In the genomic region with DNA sequence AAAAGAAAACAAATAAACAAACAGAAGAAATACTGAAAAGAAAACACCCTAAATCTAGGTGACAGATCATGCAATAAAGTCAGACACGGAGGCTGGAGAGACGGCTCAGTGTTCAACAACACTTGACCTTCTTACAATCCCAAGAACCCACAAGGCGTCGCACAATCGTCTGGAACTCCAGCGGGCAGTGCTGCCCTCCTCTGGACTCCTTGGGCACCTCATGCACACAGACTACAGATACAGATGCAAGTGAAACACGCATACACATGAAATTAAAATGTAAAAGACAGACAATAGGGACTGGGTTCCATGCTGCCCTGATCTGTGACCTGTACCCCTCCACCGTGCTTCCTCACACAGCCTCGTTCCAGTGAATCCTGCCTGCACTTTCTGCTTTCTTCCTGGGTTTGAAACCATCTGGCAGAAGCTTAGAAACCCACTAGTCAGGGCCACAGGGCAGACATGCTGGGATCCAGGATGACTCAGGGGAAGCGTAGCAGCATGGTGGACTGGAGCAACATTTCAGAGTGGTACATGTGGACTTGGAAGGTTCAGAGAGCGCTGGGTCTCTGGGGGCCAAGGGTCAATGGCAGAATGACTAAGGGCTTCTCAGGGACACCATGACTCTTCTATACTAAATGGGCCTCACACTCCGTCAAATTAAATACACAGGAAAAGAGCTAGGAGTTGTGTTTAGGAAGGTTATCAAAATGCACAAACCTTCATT, we compare ENCODE assay signal across 23 mouse cellular contexts.
DNase-seq lines count a peak whose midpoint lies in the region; ATAC-seq and TF ChIP-seq lines count a peak whose summit lies in the region.
"Had no signal": no experiment of that assay in that cellular context is flagged by ENCODE, and none has a peak within 500 bp of the region (broad histone marks: within the 10 kb centered on the region; RNA-seq: fewer than 3 reads in every experiment).

No protein-coding gene starts in this region.

- ATAC-seq in kidney, embryonic 14.5 days (ENCODE audit: low FRiP score, low TSS enrichment), result peak; percentile 14; the same call in 1 of the 2 replicates
- no peak for ATAC-seq in lung, postnatal 0 days
- no peak for ATAC-seq in frontal cortex, adult (ENCODE audit: low TSS enrichment)
- ATAC-seq: intestine, embryonic 15.5 days; Patski had no signal

- 63% methylated on average over 12 of the region's 12 CpGs for WGBS in kidney, embryonic 14.5 days
- 83% methylated on average over 12 of the region's 12 CpGs for WGBS in lung, postnatal 0 days

- H3K27me3 ChIP-seq in kidney, embryonic 14.5 days (ENCODE audit: control insufficient read depth, insufficient read depth, low read length), result no peaks in the 10 kb centered on the region
- H3K27me3 ChIP-seq in lung, postnatal 0 days (replicated peaks; ENCODE audit: insufficient read depth, low read length), result no peaks in the 10 kb centered on the region
- H3K27me3 ChIP-seq: CH12.LX; forebrain, embryonic 12.5 days; hindbrain, embryonic 13.5 days; intestine, embryonic 15.5 days; limb, embryonic 13.5 days; liver, embryonic 15.5 days; neural tube, embryonic 13.5 days; Patski had no signal

- TF ChIP-seq EP300 in lung, postnatal 0 days (IDR thresholded peaks at IDR 0.05), result no peak

- peak; percentile 28 for TF ChIP-seq CTCF in lung, postnatal 0 days (IDR thresholded peaks at IDR 0.05)

- no peaks in the 10 kb centered on the region for H3K36me3 ChIP-seq in kidney, embryonic 14.5 days (ENCODE audit: control insufficient read depth, insufficient read depth, low read length)
- H3K36me3 ChIP-seq in lung, postnatal 0 days (ENCODE audit: insufficient read depth, low read length), result no peaks in the 10 kb centered on the region
- H3K36me3 ChIP-seq: forebrain, embryonic 12.5 days; intestine, embryonic 15.5 days; liver, embryonic 15.5 days had no signal

- DNase-seq in adrenal gland, adult (ENCODE audit: inconsistent age in 2 of 2, low spot score in 1 of 2), result peak; percentile 62 to 68
- DNase-seq in adrenal gland, postnatal 10 days, result no peak
- DNase-seq in kidney, adult 9 months, result no peak
- no peak for DNase-seq in lung, postnatal 0 days (ENCODE audit: low spot score)
- no peak for DNase-seq in lung, postnatal 36 days
- DNase-seq in yolk sac, embryonic 10.5 days (ENCODE audit: low spot score), result peak; percentile 16
- DNase-seq: cerebellum, postnatal 10 days; heart, postnatal 10 days; lung, postnatal 4 days; right cerebral cortex, postnatal 4 days; thymus, postnatal 4 days had no signal

- no peak overlapping the region for H3K9ac ChIP-seq in kidney, embryonic 14.5 days (ENCODE audit: low read depth, low read length)
- no peak overlapping the region for H3K9ac ChIP-seq in lung, postnatal 0 days (replicated peaks; ENCODE audit: low read depth)
- H3K9ac ChIP-seq: forebrain, embryonic 12.5 days; hindbrain, embryonic 13.5 days; intestine, embryonic 15.5 days; limb, embryonic 13.5 days; liver, embryonic 15.5 days; neural tube, embryonic 13.5 days had no signal

- no peak overlapping the region for H3K4me2 ChIP-seq in kidney, embryonic 14.5 days (replicated peaks; ENCODE audit: low read depth, low read length)
- H3K4me2 ChIP-seq in lung, postnatal 0 days (replicated peaks; ENCODE audit: low read depth, low read length), result no peak overlapping the region
- H3K4me2 ChIP-seq: forebrain, embryonic 12.5 days; hindbrain, embryonic 13.5 days; intestine, embryonic 15.5 days; limb, embryonic 13.5 days; liver, embryonic 15.5 days; neural tube, embryonic 13.5 days had no signal

- H3K27ac ChIP-seq in kidney, embryonic 14.5 days (ENCODE audit: low read depth, low read length), result no peak overlapping the region
- no peak overlapping the region for H3K27ac ChIP-seq in lung, postnatal 0 days (ENCODE audit: low read length)
- H3K27ac ChIP-seq: forebrain, embryonic 12.5 days; heart, embryonic 10.5 days; hindbrain, embryonic 13.5 days; intestine, embryonic 15.5 days; limb, embryonic 13.5 days; liver, embryonic 15.5 days; midbrain, embryonic 10.5 days; neural tube, embryonic 13.5 days had no signal

- H3K9me3 ChIP-seq in kidney, embryonic 14.5 days (ENCODE audit: control insufficient read depth, low read length), result no peaks in the 10 kb centered on the region
- no peaks in the 10 kb centered on the region for H3K9me3 ChIP-seq in lung, postnatal 0 days (ENCODE audit: low read length)
- H3K9me3 ChIP-seq: forebrain, embryonic 12.5 days; heart, embryonic 10.5 days; hindbrain, embryonic 13.5 days; intestine, embryonic 15.5 days; limb, embryonic 13.5 days; liver, embryonic 15.5 days; midbrain, embryonic 10.5 days; neural tube, embryonic 13.5 days had no signal

- H3K4me1 ChIP-seq in kidney, embryonic 14.5 days (ENCODE audit: control insufficient read depth, insufficient read depth, low read length), result peaks cover 5% of the 10 kb centered on the region; the same call in 1 of the 2 replicates
- no peaks in the 10 kb centered on the region for H3K4me1 ChIP-seq in lung, postnatal 0 days (ENCODE audit: insufficient read depth, low read depth, low read length)
- H3K4me1 ChIP-seq: intestine, embryonic 15.5 days; liver, embryonic 15.5 days had no signal

- no peak overlapping the region for H3K4me3 ChIP-seq in kidney, embryonic 14.5 days (ENCODE audit: low read length)
- no peak overlapping the region for H3K4me3 ChIP-seq in lung, postnatal 0 days (ENCODE audit: low read depth, low read length)
- H3K4me3 ChIP-seq: forebrain, embryonic 12.5 days; heart, embryonic 10.5 days; hindbrain, embryonic 13.5 days; intestine, embryonic 15.5 days; limb, embryonic 13.5 days; liver, embryonic 15.5 days; midbrain, embryonic 10.5 days; neural tube, embryonic 13.5 days had no signal

Comparison
In these comparisons a context has a peak if more than half of its experiments do, and no peak if none do; other contexts are left out.
1. DNase-seq: peak in adrenal gland, adult (2 of 2) and yolk sac, embryonic 10.5 days (single experiment); none in adrenal gland, postnatal 10 days (single experiment), kidney, adult 9 months (single experiment), lung, postnatal 0 days (single experiment) and lung, postnatal 36 days (single experiment).